Mouse (Mus musculus) intestine, postnatal 0 days (tissue): Measurements from ENCODE around the gene Fam53a. TPM values are rescaled to one million over a fixed set of nuclear protein-coding genes. Genes with fewer than 3 reads are reported as not detected.

ENCODE experiments used
- ATAC-seq: fragments of 200-750 bp; cut with Nextera tagmentation; 2 replicates; pipeline ENCODE4 v1.8.0; 2017; ENCODE audit warnings: mild to moderate bottlenecking, moderate TSS enrichment, moderate library complexity
- H3K27ac ChIP-seq: fragments of 300-500 bp; sonication (generic); 2 replicates; pipeline ENCODE4 v1.5.1; 2014; ENCODE audit warnings: mild to moderate bottlenecking, low read depth, low read length, moderate library complexity
- H3K27me3 ChIP-seq: fragments of 300-500 bp; sonication (generic); replicated peaks from 2 replicates; pipeline ENCODE4 v1.6.1; 2014; ENCODE audit warnings: low read length, mixed read lengths; ENCODE audit not compliant: control insufficient read depth, insufficient read depth
- H3K36me3 ChIP-seq: fragments of 300-500 bp; sonication (generic); 2 replicates; pipeline ENCODE4 v1.6.1; 2014; ENCODE audit warnings: mild to moderate bottlenecking, moderate library complexity; ENCODE audit not compliant: control insufficient read depth, insufficient read depth
- H3K4me1 ChIP-seq: fragments of 300-500 bp; sonication (generic); replicated peaks from 2 replicates; pipeline ENCODE4 v1.6.1; 2014; ENCODE audit warnings: antibody characterized with exemption, low read length, mixed read lengths; ENCODE audit not compliant: control insufficient read depth, insufficient read depth
- H3K4me2 ChIP-seq: fragments of 300-500 bp; sonication (generic); replicated peaks from 2 replicates; pipeline ENCODE4 v1.6.1; 2014; ENCODE audit warnings: low read depth, mild to moderate bottlenecking, moderate library complexity
- H3K4me3 ChIP-seq: fragments of 300-500 bp; sonication (generic); 2 replicates; pipeline ENCODE4 v1.5.1; 2014; ENCODE audit warnings: low read depth, low read length
- H3K9ac ChIP-seq: fragments of 300-500 bp; sonication (generic); 2 replicates; pipeline ENCODE4 v1.6.1; 2014; ENCODE audit warnings: mild to moderate bottlenecking, low read depth, low read length
- H3K9me3 ChIP-seq: fragments of 300-500 bp; sonication (generic); 2 replicates; pipeline ENCODE4 v1.6.1; 2016; ENCODE audit warnings: mixed run types; ENCODE audit not compliant: control insufficient read depth
- CTCF ChIP-seq: sonication (generic); IDR thresholded peaks from 2 replicates; pipeline ENCODE4 v1.5.1; 2016; ENCODE audit warnings: low read depth, mild to moderate bottlenecking, control low read depth, antibody characterized with exemption, moderate library complexity
- WGBS: fragments of 180-500 bp; shearing (Covaris S2); extraction: QIAGEN DNeasy Blood & Tissue Kit; methylation state at CpG from one replicate; pipeline ENCODE4 v1.1.7; 2014; 5-methylcytosine and 5-hydroxymethylcytosine counted together
- polyA plus RNA-seq: library from polyadenylated mRNA; unstranded; fragments of >200 nt; fragmentation: Nextera tagmentation; extraction: Ambion mirVana; gene quantifications from 2 replicates; pipeline ENCODE4 v1.2.1, GENCODE M21; 2015

Gene Fam53a
- polyA plus RNA-seq, 1 experiment from 2014 or later = 39.4 TPM

DNA sequence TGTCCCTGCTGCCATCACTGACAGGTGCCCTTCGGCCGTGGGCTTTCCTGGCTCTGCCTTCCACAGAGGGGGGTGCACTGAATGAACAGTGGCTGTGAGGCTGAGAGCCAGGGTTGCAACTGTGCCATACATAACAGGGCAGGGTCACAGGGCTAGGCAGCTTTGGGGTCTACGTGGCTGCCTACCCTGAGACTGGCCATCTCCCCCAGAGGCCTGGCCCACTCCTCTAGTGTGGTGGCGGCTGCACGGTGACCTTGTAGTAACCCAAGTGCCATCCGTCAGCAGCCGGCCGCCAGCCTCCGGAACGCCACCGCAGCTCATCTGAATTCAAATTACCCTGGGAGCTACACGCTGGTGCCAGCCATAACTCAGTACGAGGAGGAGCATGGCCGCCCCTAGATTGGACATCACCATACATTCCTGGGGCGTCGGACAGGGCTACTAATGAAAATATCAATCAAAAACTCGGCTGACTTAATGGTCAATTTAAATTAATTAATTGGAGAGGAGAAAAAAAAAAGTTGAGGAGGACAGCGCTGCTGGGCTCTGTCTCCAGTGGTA lies 41.9 kb downstream of the Fam53a start:
- Histone ChIP-seq H3K4me3 (no peak overlapping the region), H3K27me3 (no peaks in the 10 kb centered on the region), H3K9ac (no peak overlapping the region), H3K27ac (no peak overlapping the region), H3K36me3 (no peaks in the 10 kb centered on the region), H3K9me3 (no peaks in the 10 kb centered on the region), H3K4me1 (no peaks in the 10 kb centered on the region), H3K4me2 (no peak overlapping the region)
- ATAC-seq = 0 out of 2 replicates have a peak, but pooled peaks have one; percentile 21
- TF ChIP-seq CTCF = no peak
- 82% methylated on average over 18 of the region's 18 CpGs for WGBS

GRCm38 (mm10) chr5:33580336-33580735 lies 49.1 kb downstream of the Fam53a start:
- no peaks in the 10 kb centered on the region for H3K4me1 ChIP-seq
- WGBS = 49% methylated on average over 1 of the region's 1 CpGs
- no peak overlapping the region for H3K9ac ChIP-seq
- no peak for TF ChIP-seq CTCF
- ATAC-seq = no peak
- H3K9me3 ChIP-seq = no peaks in the 10 kb centered on the region
- no peaks in the 10 kb centered on the region for H3K36me3 ChIP-seq
- H3K27ac ChIP-seq = no peak overlapping the region
- H3K4me2 ChIP-seq = no peak overlapping the region
- no peak overlapping the region for H3K4me3 ChIP-seq
- no peaks in the 10 kb centered on the region for H3K27me3 ChIP-seq

DNA sequence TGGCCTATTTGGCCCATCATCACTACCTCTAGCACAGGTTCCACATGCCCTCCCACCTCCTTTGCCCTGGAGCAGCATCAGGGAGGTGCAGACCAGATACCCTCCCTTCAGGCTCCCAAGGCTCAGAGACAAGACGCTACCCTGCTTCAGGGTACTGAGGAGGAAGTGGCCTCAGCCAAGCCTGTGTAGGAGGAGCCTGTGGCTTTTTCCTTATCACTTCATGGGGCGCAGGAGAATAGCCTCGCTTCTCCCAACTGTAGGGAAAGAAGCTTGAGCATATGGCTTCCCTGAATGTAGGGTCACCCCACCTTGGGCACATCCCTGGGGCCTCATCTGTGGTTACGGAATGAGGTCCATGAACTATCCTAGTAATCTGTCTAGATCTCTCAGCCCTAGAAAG lies 55.2 kb downstream of the Fam53a start:
- TF ChIP-seq CTCF = no peak
- Histone ChIP-seq H3K9me3 (no peaks in the 10 kb centered on the region), H3K4me1 (no peaks in the 10 kb centered on the region), H3K36me3 (no peaks in the 10 kb centered on the region), H3K9ac (no peak overlapping the region), H3K4me3 (no peak overlapping the region), H3K27me3 (no peaks in the 10 kb centered on the region), H3K27ac (no peak overlapping the region), H3K4me2 (no peak overlapping the region)
- no peak for ATAC-seq
- WGBS = 51% methylated on average over 4 of the region's 4 CpGs

- Histone ChIP-seq H3K9ac (no peak overlapping the region), H3K27ac (no peak overlapping the region), H3K4me3 (no peak overlapping the region), H3K9me3 (no peaks in the 10 kb centered on the region), H3K4me2 (no peak overlapping the region), H3K36me3 (no peaks in the 10 kb centered on the region), H3K27me3 (no peaks in the 10 kb centered on the region), H3K4me1 (no peaks in the 10 kb centered on the region)
- WGBS = 72% methylated on average over 4 of the region's 4 CpGs
- TF ChIP-seq CTCF = no peak
- no peak for ATAC-seq
Measured at GRCm38 (mm10) chr5:33565886-33566285, 63.5 kb downstream of the Fam53a start.

GRCm38 (mm10) chr5:33556277-33556995 lies 73.0 kb downstream of the Fam53a start:
- no peaks in the 10 kb centered on the region for H3K9me3 ChIP-seq
- 57% methylated on average over 14 of the region's 14 CpGs for WGBS

More at GRCm38 (mm10) chr5:33556277-33556995, 73.0 kb downstream of the Fam53a start:
- no peak overlapping the region for H3K27ac ChIP-seq
- H3K4me3 ChIP-seq = no peak overlapping the region
- no peaks in the 10 kb centered on the region for H3K4me1 ChIP-seq
- H3K36me3 ChIP-seq = no peaks in the 10 kb centered on the region
- H3K9ac ChIP-seq = no peak overlapping the region
- H3K4me2 ChIP-seq = no peak overlapping the region
- H3K27me3 ChIP-seq = no peaks in the 10 kb centered on the region
- TF ChIP-seq CTCF = no peak
- ATAC-seq = no peak

Other genes with a start within 250 kb of the Fam53a start
- gene Nkx1-1, start 195.7 kb downstream of the Fam53a start, polyA plus RNA-seq = not detected in 2 replicates
- gene Gm9903, start 290 bp upstream of the Fam53a start, polyA plus RNA-seq = 0.42 and 0.52 TPM in 2 replicates
- gene Slbp, start 22.9 kb upstream of the Fam53a start, polyA plus RNA-seq = 91.4 and 92.9 TPM in 2 replicates
- 37.3 and 39.3 TPM in 2 replicates for gene Tacc3, start 28.5 kb upstream of the Fam53a start, polyA plus RNA-seq
- gene Tmem129, start 28.8 kb upstream of the Fam53a start, polyA plus RNA-seq = 18.5 and 18.8 TPM in 2 replicates
- 2.6 and 3.5 TPM in 2 replicates for gene Fgfr3, start 92.0 kb upstream of the Fam53a start, polyA plus RNA-seq
- gene Letm1, start 153.2 kb upstream of the Fam53a start, polyA plus RNA-seq = 37.8 and 40.9 TPM in 2 replicates
- 12.1 and 14.1 TPM in 2 replicates for gene Nsd2, start 191.1 kb upstream of the Fam53a start, polyA plus RNA-seq